Mouse (Mus musculus) stomach, postnatal 0 days (tissue): ENCODE data around the gene Atxn7l1.

ENCODE experiments used
- CTCF ChIP-seq: IDR thresholded peaks from 2 replicates; pipeline ENCODE4 v1.5.1; 2016; ENCODE audit warnings: antibody characterized with exemption, low read depth, mild to moderate bottlenecking, moderate library complexity
- EP300 ChIP-seq: optimal IDR thresholded peaks from 2 replicates; pipeline ENCODE3; 2016; ENCODE audit warnings: antibody characterized with exemption

DNA sequence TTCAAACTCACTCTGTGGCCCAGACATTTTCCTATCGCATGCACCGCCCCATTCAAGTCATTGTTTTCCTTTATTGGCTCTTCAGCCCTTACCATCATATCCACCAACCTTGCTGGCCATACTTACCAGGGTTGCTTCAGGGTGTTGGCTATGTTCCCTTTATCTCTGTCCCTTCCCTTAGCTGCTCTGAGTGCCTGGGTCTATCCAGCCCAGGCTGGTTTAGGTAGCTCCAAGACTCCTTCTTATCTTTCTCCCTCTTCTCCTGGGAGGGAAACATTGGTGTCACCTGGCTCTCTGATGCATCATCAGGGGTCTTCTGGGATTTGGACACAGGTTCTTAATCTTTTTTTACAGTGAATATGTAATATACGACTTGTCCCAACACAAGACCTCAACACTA is 36.6 kb downstream of the Atxn7l1 start:
- TF ChIP-seq CTCF = no peak
- TF ChIP-seq EP300 = no peak
